Mouse (Mus musculus): ENCODE measurements at regions not wholly inside any gene's neighbourhood (a gene's known extent, or its start where the extent isn't known, plus 50 kb on each side); places are given as distances from the start of the nearest gene placed in this dataset.

DNA sequence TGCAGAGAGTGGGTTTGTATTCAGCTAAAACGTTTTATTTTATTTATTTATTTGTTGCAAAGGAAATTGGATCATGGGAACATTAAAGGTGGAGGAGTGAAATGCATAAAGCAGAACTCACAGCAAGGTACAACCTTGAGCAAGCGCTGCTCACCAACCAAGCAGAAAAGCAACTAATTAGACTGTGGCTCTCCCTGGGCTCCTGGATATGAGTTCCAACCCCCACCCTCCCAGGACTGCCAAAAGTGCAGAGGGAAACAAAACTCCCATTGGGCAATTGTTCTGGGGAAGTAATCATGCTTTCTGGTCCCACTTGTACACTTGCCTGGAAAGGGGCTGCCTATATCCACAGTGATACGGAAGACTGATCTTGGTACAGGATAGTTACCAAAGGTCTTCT is 57.2 kb upstream of the Klhl29 start:
- H3K4me3 ChIP-seq (replicated peaks): no peak overlapping the region

DNA sequence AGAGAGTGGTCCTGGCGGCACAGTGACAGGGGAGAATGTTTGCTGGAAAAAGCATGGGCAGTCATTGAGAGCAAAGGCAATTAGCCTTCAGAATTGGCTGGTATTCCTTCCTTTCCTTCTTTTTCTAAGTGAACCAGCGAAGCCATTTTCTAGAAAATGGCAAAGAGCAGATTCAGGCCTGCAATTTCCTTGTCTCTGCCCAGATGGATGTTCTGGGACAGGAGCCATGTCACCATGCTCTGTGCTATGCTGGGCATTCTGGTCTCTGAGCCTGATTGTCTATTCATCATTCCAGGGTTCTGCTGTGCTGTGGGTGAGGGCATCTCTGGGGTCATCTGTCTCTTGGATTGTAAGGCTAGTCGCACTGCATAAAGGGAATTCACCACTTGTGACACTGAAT is 53.3 kb upstream of the Klhl29 start:
- no peak overlapping the region for H3K4me3 ChIP-seq (replicated peaks)
- no peak overlapping the region for H3K9ac ChIP-seq (replicated peaks)
- WGBS: 68% methylated on average over 3 of the region's 3 CpGs
- H3K27ac ChIP-seq: no peak overlapping the region
- H3K4me2 ChIP-seq: no peak overlapping the region
- H3K36me3 ChIP-seq: no peaks in the 10 kb centered on the region
- no peak for ATAC-seq (ENCODE audit: insufficient number of reproducible peaks, insufficient read depth, low FRiP score, low TSS enrichment, low read depth)
- no peaks in the 10 kb centered on the region for H3K9me3 ChIP-seq
- peaks cover 9% of the 10 kb centered on the region; the same call in 1 of the 2 replicates for H3K4me1 ChIP-seq (replicated peaks)
- no peaks in the 10 kb centered on the region for H3K27me3 ChIP-seq

More for the DNA sequence above, 57.2 kb upstream of the Klhl29 start:
- H3K36me3 ChIP-seq: no peaks in the 10 kb centered on the region
- no peak overlapping the region for H3K9ac ChIP-seq (replicated peaks)
- H3K27me3 ChIP-seq: no peaks in the 10 kb centered on the region
- peaks cover 13% of the 10 kb centered on the region; the same call in 1 of the 2 replicates for H3K4me1 ChIP-seq (replicated peaks)
- 77% methylated on average over 3 of the region's 3 CpGs for WGBS
- no peaks in the 10 kb centered on the region for H3K9me3 ChIP-seq
- ATAC-seq (ENCODE audit: insufficient number of reproducible peaks, insufficient read depth, low FRiP score, low TSS enrichment, low read depth): no peak
- H3K27ac ChIP-seq: no peak overlapping the region
- H3K4me2 ChIP-seq: no peak overlapping the region

All from limb, embryonic 12.5 days (tissue).